ENCODE assay signal across 1 mouse cellular context in the genomic region with DNA sequence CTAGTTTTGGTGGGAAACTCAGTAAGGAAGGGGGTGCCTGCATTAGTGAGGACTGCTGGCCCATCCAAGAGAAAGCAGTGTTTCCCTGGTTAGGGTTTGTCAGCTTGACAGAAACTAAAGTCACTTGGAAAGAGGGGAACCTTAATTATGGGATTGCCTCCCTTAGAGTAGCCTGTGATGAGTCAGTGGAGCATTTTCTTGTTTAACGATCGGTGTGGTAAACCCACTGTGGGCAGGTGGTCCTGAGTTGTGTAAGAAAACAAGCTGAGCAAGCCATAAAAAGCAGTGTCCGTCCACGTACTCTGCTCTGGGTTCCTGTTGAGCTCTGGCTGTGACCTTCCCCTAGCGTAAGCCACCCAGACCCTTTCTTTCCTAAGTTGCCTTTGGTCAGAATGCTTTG.
A peak's percentile ranks its signal among the peaks of the same experiment; 100 is the strongest.
TF ChIP-seq lines count a peak whose summit lies in the region.

No protein-coding gene starts in this region.

TF ChIP-seq in C2C12, 6 proteins besides CTCF, POLR2A, EP300 and RAD21:
- no peak for TF ChIP-seq CEBPB (IDR thresholded peaks at IDR 0.05; ENCODE audit: low read depth)
- peak; percentile 58 for TF ChIP-seq MYOD1 (IDR thresholded peaks at IDR 0.05; ENCODE audit: control insufficient read depth, insufficient read length, low read depth)
